In genomic region chr5:123127031-123127430, GRCm38 (mm10) we compare ENCODE assay signal across 23 mouse cellular contexts. TPM values are rescaled to one million over a fixed set of nuclear protein-coding genes. Genes with fewer than 3 reads are reported as not detected.
DNase-seq lines count a peak whose midpoint lies in the region; TF ChIP-seq lines count a peak whose summit lies in the region.
"Had no signal": no experiment of that assay in that cellular context is flagged by ENCODE, and none has a peak within 500 bp of the region (broad histone marks: within the 10 kb centered on the region; RNA-seq: fewer than 3 reads in every experiment).

No protein-coding gene starts in this region.

- no peak for TF ChIP-seq POLR2A in MEL (IDR thresholded peaks at IDR 0.05; ENCODE audit: control insufficient read depth in 1 of 2, insufficient read depth in 1 of 2, low read depth in 1 of 2, low read length in 2 of 2, poor library complexity in 1 of 2)

- no peak overlapping the region for H3K9ac ChIP-seq in MEL (ENCODE audit: control insufficient read depth, low read depth, low read length, poor library complexity, severe bottlenecking)
- H3K9ac ChIP-seq: embryonic facial prominence, embryonic 12.5 days; forebrain, embryonic 15.5 days; heart, embryonic 15.5 days; hindbrain, embryonic 13.5 days had no signal

- H3K27ac ChIP-seq in MEL (ENCODE audit: control insufficient read depth, low read depth, low read length), result peak overlapping the region; percentile 6; the same call in 1 of the 2 replicates
- no peak overlapping the region for H3K27ac ChIP-seq in left cerebral cortex, adult 2 months
- H3K27ac ChIP-seq: embryonic facial prominence, embryonic 12.5 days; forebrain, embryonic 15.5 days; hindbrain, embryonic 13.5 days; hindbrain, postnatal 0 days had no signal

- H3K27me3 ChIP-seq in MEL (ENCODE audit: control insufficient read depth in 1 of 2, insufficient read depth in 2 of 2, low read length in 2 of 2), result no peaks in the 10 kb centered on the region
- H3K27me3 ChIP-seq: embryonic facial prominence, embryonic 12.5 days; forebrain, embryonic 15.5 days; heart, embryonic 15.5 days; hindbrain, embryonic 13.5 days had no signal

- no peak overlapping the region for H3K4me3 ChIP-seq in MEL (ENCODE audit: control insufficient read depth in 1 of 2, insufficient read depth in 1 of 2, low read depth in 2 of 2, low read length in 2 of 2)
- H3K4me3 ChIP-seq in left cerebral cortex, adult 2 months, result no peak overlapping the region
- H3K4me3 ChIP-seq: embryonic facial prominence, embryonic 12.5 days; forebrain, embryonic 15.5 days; heart, adult 2 months; heart, embryonic 15.5 days; hindbrain, embryonic 13.5 days had no signal

- intact Hi-C loops in left cerebral cortex, adult 2 months (cut with DNase I), result no loop called here

- no peak for TF ChIP-seq CTCF in MEL (IDR thresholded peaks at IDR 0.05 in 2 of 3, conservative IDR thresholded peaks at IDR 0.05 in 1 of 3; ENCODE audit: control insufficient read depth in 1 of 3, insufficient read depth in 1 of 3, low read depth in 2 of 3, low read length in 3 of 3, poor library complexity in 1 of 3, severe bottlenecking in 1 of 3)
- TF ChIP-seq CTCF in left cerebral cortex, adult 2 months (IDR thresholded peaks at IDR 0.05), result no peak

- no peaks in the 10 kb centered on the region for H3K79me2 ChIP-seq in MEL (ENCODE audit: control insufficient read depth, insufficient read depth, low read length, poor library complexity)

- peaks cover 0 to 37% of the 10 kb centered on the region in 2 experiments; a peak in 2 of 4 replicates for H3K36me3 ChIP-seq in MEL (ENCODE audit: control insufficient read depth in 1 of 2, insufficient read depth in 2 of 2, low read length in 2 of 2)
- H3K36me3 ChIP-seq: heart, embryonic 15.5 days had no signal

- no peaks in the 10 kb centered on the region for H3K9me3 ChIP-seq in MEL (replicated peaks; ENCODE audit: insufficient read depth, low read length)
- H3K9me3 ChIP-seq: embryonic facial prominence, embryonic 12.5 days; forebrain, embryonic 15.5 days; heart, embryonic 15.5 days; hindbrain, embryonic 13.5 days had no signal

- TF ChIP-seq EP300 in MEL (IDR thresholded peaks at IDR 0.05; ENCODE audit: low read depth in 1 of 2, low read length in 2 of 2), result no peak; a peak in 1 of 4 replicates

- no peak for TF ChIP-seq RAD21 in MEL (IDR thresholded peaks at IDR 0.05; ENCODE audit: low read depth, low read length)

- H3K4me1 ChIP-seq in MEL (ENCODE audit: control insufficient read depth in 1 of 2, insufficient read depth in 2 of 2, low read length in 2 of 2), result peaks cover 17 to 52% of the 10 kb centered on the region in 2 experiments

- DNase-seq in cerebellum, adult 9-10 months, result peak; percentile 10
- no peak for DNase-seq in cerebellum, postnatal 4 days (ENCODE audit: low spot score in 2 of 2)
- peak; percentile 13 to 63 for DNase-seq in spleen, postnatal 4 days (ENCODE audit: low spot score in 2 of 2)
- no peak for DNase-seq in spleen, postnatal 10 days (ENCODE audit: low spot score in 2 of 2)
- peak; percentile 41 for DNase-seq in A20 (ENCODE audit: low read depth, low spot score)
- no peak for DNase-seq in MEL (ENCODE audit: low read depth, low spot score)
- no peak for DNase-seq in left cerebral cortex, adult 2 months (ENCODE audit: extremely low spot score in 1 of 2, low spot score in 2 of 2)
- DNase-seq: adrenal gland, adult 2 months; adrenal gland, postnatal 25 days; cerebellum, adult 18-20 months; cerebellum, postnatal 10 days; gastrocnemius, postnatal 14 days; heart, adult 2 months; heart, postnatal 14 days had no signal

TF ChIP-seq in MEL, 35 proteins besides CTCF, POLR2A, EP300 and RAD21:
- TF ChIP-seq GATA1 (IDR thresholded peaks at IDR 0.05; ENCODE audit: low read depth, low read length) (peak; percentile 52), ZMIZ1 (IDR thresholded peaks at IDR 0.05; ENCODE audit: low read depth, low read length) (no peak), ETS1 (IDR thresholded peaks at IDR 0.05; ENCODE audit: low read depth, low read length) (0 out of 2 replicates have a peak, but pooled peaks have one; percentile 24), BHLHE40 (IDR thresholded peaks at IDR 0.05; ENCODE audit: borderline replicate concordance, low read depth, low read length) (no peak), SIN3A (IDR thresholded peaks at IDR 0.05; ENCODE audit: low read length) (no peak), TAL1 (IDR thresholded peaks at IDR 0.05; ENCODE audit: low read length) (no peak), ELF1 (IDR thresholded peaks at IDR 0.05; ENCODE audit: low read depth, low read length) (no peak), TBP (IDR thresholded peaks at IDR 0.05; ENCODE audit: low read depth, low read length) (no peak), ZNF384 (IDR thresholded peaks at IDR 0.05; ENCODE audit: low read depth, low read length) (no peak)

RNA-seq across cellular contexts. Expression of gene Rhof, which starts 5.5 kb away (rescaled TPM):
- total RNA-seq in MEL (2012; rRNA removed), result 2.5 and 4.1 TPM in 2 replicates
- polyA plus RNA-seq in MEL (2012; ENCODE audit: insufficient read depth in 1 of 2, insufficient read length in 2 of 2, low read depth in 1 of 2, low replicate concordance in 2 of 2, missing spikeins in 1 of 2), result 10 to 100 TPM in 1 of 2 experiments, not detected in 1; 10.4 TPM
- 10 to 100 TPM; 48.5 to 48.9 TPM for total RNA-seq in left cerebral cortex, adult 2 months (2021)

RNA-seq across cellular contexts. Expression of gene Setd1b, which starts 15.0 kb away (rescaled TPM):
- 3.0 and 4.1 TPM in 2 replicates for total RNA-seq in MEL (2012; rRNA removed)
- 10 to 100 TPM in 1 of 2 experiments, not detected in 1; 23.5 TPM for polyA plus RNA-seq in MEL (2012; ENCODE audit: insufficient read depth in 1 of 2, insufficient read length in 2 of 2, low read depth in 1 of 2, low replicate concordance in 2 of 2, missing spikeins in 1 of 2)
- 10 to 100 TPM; 32.4 to 42.2 TPM for total RNA-seq in left cerebral cortex, adult 2 months (2021)

RNA-seq across cellular contexts. Expression of gene Psmd9, which starts 42.2 kb away (rescaled TPM):
- 28.4 and 32.0 TPM in 2 replicates for total RNA-seq in MEL (2012; rRNA removed)
- 10 to 100 TPM in 1 of 2 experiments, not detected in 1; 54.6 TPM for polyA plus RNA-seq in MEL (2012; ENCODE audit: insufficient read depth in 1 of 2, insufficient read length in 2 of 2, low read depth in 1 of 2, low replicate concordance in 2 of 2, missing spikeins in 1 of 2)
- 10 to 100 TPM; 23.4 to 24.9 TPM for total RNA-seq in left cerebral cortex, adult 2 months (2021)

RNA-seq across cellular contexts. Expression of gene Hpd, which starts 55.5 kb away (rescaled TPM):
- total RNA-seq in MEL (2012; rRNA removed), result not detected in 2 replicates
- polyA plus RNA-seq in MEL (2012; ENCODE audit: insufficient read depth in 1 of 2, insufficient read length in 2 of 2, low read depth in 1 of 2, low replicate concordance in 2 of 2, missing spikeins in 1 of 2), result not detected
- total RNA-seq in left cerebral cortex, adult 2 months (2021), result not detected
- total RNA-seq: common myeloid progenitor, adult 5-6 weeks; gastrocnemius, postnatal 14 days; heart, adult 2 months; hematopoietic stem cell, adult 5-6 weeks; hindbrain, postnatal 0 days had no signal
- polyA plus RNA-seq: embryonic facial prominence, embryonic 12.5 days; forebrain, embryonic 11.5 days; forebrain, embryonic 15.5 days; heart, embryonic 11.5 days; heart, embryonic 15.5 days; hindbrain, embryonic 13.5 days; hindbrain, postnatal 0 days had no signal

RNA-seq across cellular contexts. Expression of gene Tmem120b, which starts 58.8 kb away (rescaled TPM):
- total RNA-seq in MEL (2012; rRNA removed), result 4.3 and 6.8 TPM in 2 replicates
- 1 to 10 TPM in 1 of 2 experiments, not detected in 1; 5.6 TPM for polyA plus RNA-seq in MEL (2012; ENCODE audit: insufficient read depth in 1 of 2, insufficient read length in 2 of 2, low read depth in 1 of 2, low replicate concordance in 2 of 2, missing spikeins in 1 of 2)
- total RNA-seq in left cerebral cortex, adult 2 months (2021), result 10 to 100 TPM; 16.0 to 16.2 TPM

Comparison
In these comparisons a context has a peak if more than half of its experiments do, and no peak if none do; other contexts are left out.
1. DNase-seq: peak in cerebellum, adult 9-10 months (single experiment), spleen, postnatal 4 days (2 of 2) and A20 (single experiment); none in cerebellum, postnatal 4 days (0 of 2), spleen, postnatal 10 days (0 of 2), MEL (single experiment) and left cerebral cortex, adult 2 months (0 of 2).